Mouse (Mus musculus) ES-Bruce4 (cell line): ENCODE measurements around the gene Sdf4. TPM values are rescaled to one million over a fixed set of nuclear protein-coding genes. Genes with fewer than 3 reads are reported as not detected.

ENCODE experiments used
- H3K27ac ChIP-seq: 2 replicates; pipeline ENCODE4 v1.5.1; 2012; ENCODE audit warnings: low read length, inconsistent platforms; ENCODE audit not compliant: insufficient read depth
- H3K27me3 ChIP-seq: 2 replicates; pipeline ENCODE4 v1.6.1; 2012; ENCODE audit warnings: mild to moderate bottlenecking, low read length, inconsistent platforms; ENCODE audit not compliant: control insufficient read depth, poor library complexity, insufficient read depth, severe bottlenecking
- H3K36me3 ChIP-seq: 2 replicates; pipeline ENCODE4 v1.6.1; 2012; ENCODE audit warnings: inconsistent platforms, mild to moderate bottlenecking, low read length, moderate library complexity; ENCODE audit not compliant: control insufficient read depth, poor library complexity, insufficient read depth, severe bottlenecking
- H3K4me1 ChIP-seq: one replicate; pipeline ENCODE4 v1.8.1; 2011; ENCODE audit warnings: low read length; ENCODE audit not compliant: control insufficient read depth, insufficient read depth
- H3K4me3 ChIP-seq: 2 replicates; pipeline ENCODE4 v1.5.1; 2011; ENCODE audit warnings: low read depth, mild to moderate bottlenecking, low read length
- H3K9ac ChIP-seq: 2 replicates; pipeline ENCODE4 v1.6.1; 2012; ENCODE audit warnings: low read depth, mild to moderate bottlenecking, inconsistent platforms; ENCODE audit not compliant: poor library complexity, severe bottlenecking
- H3K9me3 ChIP-seq: replicated peaks from 2 replicates; pipeline ENCODE4 v1.6.1; 2012; ENCODE audit warnings: mild to moderate bottlenecking, low read length, inconsistent platforms; ENCODE audit not compliant: control insufficient read depth, poor library complexity, insufficient read depth, severe bottlenecking
- CTCF ChIP-seq: IDR thresholded peaks from one replicate; pipeline ENCODE4 v1.8.1; 2011; ENCODE audit warnings: low read depth, low read length
- EP300 ChIP-seq: IDR thresholded peaks from 2 replicates; pipeline ENCODE4 v1.6.1; 2011; ENCODE audit warnings: low read depth, low read length; ENCODE audit not compliant: insufficient read depth
- POLR2A ChIP-seq: IDR thresholded peaks from one replicate; pipeline ENCODE4 v1.8.1; 2011; ENCODE audit warnings: low read length; ENCODE audit not compliant: insufficient read depth
- polyA plus RNA-seq: library from polyadenylated mRNA; stranded (reverse); fragments of >200 nt; gene quantifications from 2 replicates; pipeline ENCODE4 v1.2.4, GENCODE M21; 2011; ENCODE audit warnings: low read depth; ENCODE audit not compliant: missing spikeins, insufficient read depth, insufficient read length

Sdf4 gene
- polyA plus RNA-seq, 1 experiment: 88.9 TPM

GRCm38 (mm10) chr4:155972651-155973050 lies 20.0 kb upstream of the Sdf4 start:
- Histone ChIP-seq H3K9ac (no peak overlapping the region), H3K4me1 (peaks cover 1% of the 10 kb centered on the region), H3K27ac (no peak overlapping the region)

GRCm38 (mm10) chr4:155973239-155973638 lies 19.4 kb upstream of the Sdf4 start:
- Histone ChIP-seq H3K36me3 (no peaks in the 10 kb centered on the region), H3K4me1 (peaks cover 1% of the 10 kb centered on the region), H3K9me3 (no peaks in the 10 kb centered on the region), H3K4me3 (no peak overlapping the region), H3K27me3 (no peaks in the 10 kb centered on the region), H3K9ac (no peak overlapping the region), H3K27ac (no peak overlapping the region)
- TF ChIP-seq POLR2A: no peak
- TF ChIP-seq CTCF: no peak
- TF ChIP-seq EP300: no peak

More at GRCm38 (mm10) chr4:155972651-155973050, 20.0 kb upstream of the Sdf4 start:
- Histone ChIP-seq H3K4me3 (no peak overlapping the region), H3K36me3 (no peaks in the 10 kb centered on the region), H3K27me3 (no peaks in the 10 kb centered on the region), H3K9me3 (no peaks in the 10 kb centered on the region)
- TF ChIP-seq CTCF (no peak), POLR2A (no peak), EP300 (no peak)

DNA sequence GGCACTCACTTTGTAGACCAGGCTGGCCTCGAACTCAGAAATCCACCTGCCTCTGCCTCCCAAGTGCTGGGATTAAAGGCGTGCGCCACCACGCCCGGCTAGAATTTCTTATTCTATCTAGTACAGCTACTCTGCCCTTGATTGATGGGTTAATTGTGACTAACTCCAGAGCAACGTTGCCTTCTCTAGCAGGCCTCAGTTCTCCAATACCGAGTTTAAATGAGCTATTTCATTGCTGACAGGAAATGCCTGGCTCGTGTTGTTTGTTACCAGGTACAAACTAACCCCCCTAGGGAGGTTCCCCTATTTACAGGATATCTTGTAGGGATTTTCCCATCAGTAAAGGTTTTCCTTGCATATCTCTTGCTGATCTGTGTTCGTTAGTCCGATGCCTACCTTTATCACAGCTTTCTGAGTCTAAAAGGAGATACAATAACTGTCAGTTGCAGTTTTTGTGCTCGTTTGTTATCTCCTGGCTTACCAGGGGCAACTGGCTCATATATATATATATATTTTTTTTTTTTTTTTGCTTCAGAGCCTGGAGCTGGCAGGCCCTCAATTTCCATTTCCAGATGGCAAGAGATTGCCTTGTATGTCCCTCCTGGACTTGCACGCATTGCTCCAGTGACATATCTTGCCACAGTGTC lies 11.1 kb upstream of the Sdf4 start:
- H3K9ac ChIP-seq: no peak overlapping the region
- no peak for TF ChIP-seq EP300
- TF ChIP-seq CTCF: no peak
- TF ChIP-seq POLR2A: no peak
- no peaks in the 10 kb centered on the region for H3K9me3 ChIP-seq
- H3K36me3 ChIP-seq: no peaks in the 10 kb centered on the region
- H3K4me1 ChIP-seq: no peaks in the 10 kb centered on the region
- H3K4me3 ChIP-seq: no peak overlapping the region
- no peaks in the 10 kb centered on the region for H3K27me3 ChIP-seq
- H3K27ac ChIP-seq: no peak overlapping the region

DNA sequence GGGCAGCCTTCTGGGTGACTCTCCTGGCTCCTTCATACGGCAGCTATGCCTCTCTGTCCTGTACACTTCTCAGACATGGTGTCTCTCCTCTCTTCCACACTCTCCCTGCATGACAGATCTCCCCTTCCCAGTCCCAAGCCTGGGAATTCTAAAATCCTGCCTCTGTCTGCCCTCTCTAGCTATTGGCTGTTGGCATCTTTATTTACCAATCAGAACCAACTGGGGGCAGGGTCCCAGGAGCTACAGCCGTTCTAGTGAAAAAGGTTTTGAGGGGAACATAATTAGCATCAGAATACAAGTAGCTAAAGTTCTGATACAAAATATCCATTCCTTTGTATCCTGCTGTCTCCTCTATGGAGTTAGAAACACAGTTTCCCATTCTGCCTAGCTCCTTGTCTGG lies 8.9 kb upstream of the Sdf4 start:
- H3K36me3 ChIP-seq: no peaks in the 10 kb centered on the region
- H3K4me3 ChIP-seq: no peak overlapping the region
- no peaks in the 10 kb centered on the region for H3K9me3 ChIP-seq
- TF ChIP-seq CTCF: no peak
- TF ChIP-seq EP300: no peak
- TF ChIP-seq POLR2A: no peak
- no peaks in the 10 kb centered on the region for H3K27me3 ChIP-seq
- H3K9ac ChIP-seq: no peak overlapping the region
- H3K27ac ChIP-seq: no peak overlapping the region
- no peaks in the 10 kb centered on the region for H3K4me1 ChIP-seq

- Histone ChIP-seq H3K36me3 (peaks cover 5% of the 10 kb centered on the region; the same call in 1 of the 2 replicates), H3K9ac (peak overlapping the region; percentile 71), H3K27me3 (no peaks in the 10 kb centered on the region), H3K27ac (no peak overlapping the region), H3K9me3 (peaks cover 5% of the 10 kb centered on the region), H3K4me1 (no peaks in the 10 kb centered on the region), H3K4me3 (peak overlapping the region; percentile 58)
- TF ChIP-seq POLR2A: no peak
- TF ChIP-seq CTCF: no peak
- TF ChIP-seq EP300: no peak
Measured at GRCm38 (mm10) chr4:155991211-155991907, 1.3 kb upstream of the Sdf4 start.

GRCm38 (mm10) chr4:155991908-155992230 lies 803 bp upstream of the Sdf4 start:
- TF ChIP-seq CTCF: no peak
- no peak for TF ChIP-seq POLR2A
- no peak for TF ChIP-seq EP300
- peak overlapping the region; percentile 58 for H3K4me3 ChIP-seq

More at GRCm38 (mm10) chr4:155991908-155992230, 803 bp upstream of the Sdf4 start:
- H3K36me3 ChIP-seq: peaks cover 5% of the 10 kb centered on the region; the same call in 1 of the 2 replicates
- H3K4me1 ChIP-seq: no peaks in the 10 kb centered on the region
- peak overlapping the region; percentile 71 for H3K9ac ChIP-seq
- no peaks in the 10 kb centered on the region for H3K27me3 ChIP-seq
- H3K27ac ChIP-seq: no peak overlapping the region
- H3K9me3 ChIP-seq: peaks cover 5% of the 10 kb centered on the region
